Mouse (Mus musculus) B cell, adult 2 months (primary cell): ENCODE measurements around the gene Brd3os.

ENCODE experiments used
- DNase-seq, 2 experiments: peaks; one replicate each; pipeline ENCODE4 v3.0.0; 2022

The Brd3os gene

GRCm38 (mm10) chr2:27421293-27422068 lies 20.6 kb upstream of the Brd3os start:
- no peak for DNase-seq

- no peak for DNase-seq
Observed at GRCm38 (mm10) chr2:27423596-27423995, 18.5 kb upstream of the Brd3os start.

GRCm38 (mm10) chr2:27425161-27425611 lies 16.9 kb upstream of the Brd3os start:
- DNase-seq: no peak

- peak; percentile 43 to 52 for DNase-seq
Observed at GRCm38 (mm10) chr2:27425751-27426405, 16.2 kb upstream of the Brd3os start.

GRCm38 (mm10) chr2:27426406-27426854 lies 15.7 kb upstream of the Brd3os start:
- DNase-seq: no peak

GRCm38 (mm10) chr2:27426855-27427457 lies 15.2 kb upstream of the Brd3os start, which contains the start of gene Vav2:
Vav2 (minus strand) TSS chr2:27427033.
- DNase-seq: peak; percentile 96

GRCm38 (mm10) chr2:27428071-27428470 lies 14.1 kb upstream of the Brd3os start:
- peak; percentile 92 to 94 for DNase-seq

- DNase-seq: no peak
Observed at GRCm38 (mm10) chr2:27430621-27431020, 11.5 kb upstream of the Brd3os start.

- DNase-seq: peak in 1 of 2 experiments; percentile 15
Observed at GRCm38 (mm10) chr2:27432599-27432998, 9.5 kb upstream of the Brd3os start.

GRCm38 (mm10) chr2:27437876-27438275 lies 4.2 kb upstream of the Brd3os start:
- no peak for DNase-seq

- DNase-seq: peak; percentile 71 to 76
Observed at GRCm38 (mm10) chr2:27438281-27438680, 3.8 kb upstream of the Brd3os start.

- DNase-seq: no peak
Observed at GRCm38 (mm10) chr2:27442708-27443449, 755 bp downstream of the Brd3os start.

- DNase-seq: no peak
Observed at GRCm38 (mm10) chr2:27443450-27443708, 1.3 kb downstream of the Brd3os start.

- no peak for DNase-seq
Observed at GRCm38 (mm10) chr2:27445910-27446309, 3.8 kb downstream of the Brd3os start.

GRCm38 (mm10) chr2:27446812-27447211 lies 4.7 kb downstream of the Brd3os start:
- no peak for DNase-seq

- no peak for DNase-seq
Observed at GRCm38 (mm10) chr2:27447782-27448181, 5.7 kb downstream of the Brd3os start.

- DNase-seq: no peak
Observed at GRCm38 (mm10) chr2:27450226-27450625, 8.1 kb downstream of the Brd3os start.

- DNase-seq: no peak
Observed at GRCm38 (mm10) chr2:27459735-27460134, 17.6 kb downstream of the Brd3os start.

GRCm38 (mm10) chr2:27460163-27460562 lies 18.0 kb downstream of the Brd3os start:
- no peak for DNase-seq

GRCm38 (mm10) chr2:27460651-27461050 lies 18.5 kb downstream of the Brd3os start:
- DNase-seq: no peak

- DNase-seq: no peak
Observed at GRCm38 (mm10) chr2:27461881-27462660, 19.9 kb downstream of the Brd3os start.

GRCm38 (mm10) chr2:27462901-27463300 lies 20.8 kb downstream of the Brd3os start:
- no peak for DNase-seq
